Mouse (Mus musculus) hindbrain, embryonic 15.5 days (tissue): ENCODE measurements around the gene Trim41. TPM values are rescaled to one million over a fixed set of nuclear protein-coding genes. Genes with fewer than 3 reads are reported as not detected.
A peak's percentile ranks its signal among the peaks of the same experiment; 100 is the strongest.
"Not testable (repeated sequence)": the region's sequence is repeated elsewhere in the genome, so short reads cannot be mapped to it uniquely, and the experiment has no call there.

Experiments
- ATAC-seq: fragments of 200-750 bp; cut with Nextera tagmentation; 2 replicates; pipeline ENCODE4 v1.8.0; 2017; ENCODE audit warnings: low read depth, moderate number of reproducible peaks, moderate TSS enrichment; ENCODE audit not compliant: low FRiP score
- H3K27ac ChIP-seq: fragments of 300-500 bp; sonication (generic); replicated peaks from 2 replicates; pipeline ENCODE4 v1.5.1; 2015; ENCODE audit warnings: mild to moderate bottlenecking, inconsistent platforms
- H3K27me3 ChIP-seq: fragments of 300-500 bp; sonication (generic); 2 replicates; pipeline ENCODE4 v1.6.1; 2015; ENCODE audit warnings: control low read depth, inconsistent platforms
- H3K36me3 ChIP-seq: fragments of 300-500 bp; sonication (generic); 2 replicates; pipeline ENCODE4 v1.6.1; 2015; ENCODE audit warnings: control low read depth, inconsistent platforms
- H3K4me1 ChIP-seq: fragments of 300-500 bp; sonication (generic); replicated peaks from 2 replicates; pipeline ENCODE4 v1.6.1; 2015; ENCODE audit warnings: control low read depth, inconsistent platforms
- H3K4me2 ChIP-seq: fragments of 300-500 bp; sonication (generic); 2 replicates; pipeline ENCODE4 v1.6.1; 2015; ENCODE audit warnings: moderate library complexity, mild to moderate bottlenecking, inconsistent platforms
- H3K4me3 ChIP-seq: fragments of 300-500 bp; sonication (generic); 2 replicates; pipeline ENCODE4 v1.5.1; 2015; ENCODE audit warnings: mild to moderate bottlenecking, inconsistent platforms
- H3K9ac ChIP-seq: fragments of 300-500 bp; sonication (generic); 2 replicates; pipeline ENCODE4 v1.6.1; 2015; ENCODE audit warnings: inconsistent platforms
- H3K9me3 ChIP-seq: fragments of 300-500 bp; sonication (generic); 2 replicates; pipeline ENCODE4 v1.6.1; 2016; ENCODE audit warnings: control low read depth, inconsistent platforms
- WGBS: fragments of 180-500 bp; shearing (Covaris S2); methylation state at CpG from one replicate; pipeline ENCODE4 v1.1.7; 2015; 5-methylcytosine and 5-hydroxymethylcytosine counted together
- polyA plus RNA-seq: library from polyadenylated mRNA; unstranded; fragments of >200 nt; fragmentation: Nextera tagmentation; extraction: Ambion mirVana; gene quantifications from 2 replicates; pipeline ENCODE4 v1.2.1, GENCODE M21; 2015

The Trim41 gene
- polyA plus RNA-seq, 1 experiment from 2014 or later: 6.8 TPM

GRCm38 (mm10) chr11:48822768-48823512, 5.8 kb upstream of the Trim41 start:
- Histone ChIP-seq H3K27me3 (peaks cover 19% of the 10 kb centered on the region), H3K27ac (no peak overlapping the region), H3K9me3 (no peaks in the 10 kb centered on the region), H3K9ac (no peak overlapping the region), H3K36me3 (no peaks in the 10 kb centered on the region), H3K4me3 (peak overlapping the region; percentile 41), H3K4me1 (peaks cover 26% of the 10 kb centered on the region), H3K4me2 (peak overlapping the region; percentile 78)
- 34% methylated on average over 14 of the region's 14 CpGs for WGBS
- no peak for ATAC-seq

GRCm38 (mm10) chr11:48821299-48821698, 4.1 kb upstream of the Trim41 start:
- Histone ChIP-seq H3K4me1 (peaks cover 22% of the 10 kb centered on the region), H3K27me3 (peaks cover 19% of the 10 kb centered on the region)
- H3K36me3 ChIP-seq, H3K9me3 ChIP-seq, H3K9ac ChIP-seq, H3K4me2 ChIP-seq, H3K27ac ChIP-seq, ATAC-seq, H3K4me3 ChIP-seq: not testable (repeated sequence)
- WGBS: 85% methylated on average over 14 of the region's 14 CpGs

- ATAC-seq: no peak
- no peak overlapping the region for H3K27ac ChIP-seq
- no peak overlapping the region for H3K4me2 ChIP-seq
- peaks cover 19% of the 10 kb centered on the region for H3K27me3 ChIP-seq
- H3K9me3 ChIP-seq: no peaks in the 10 kb centered on the region
- H3K4me3 ChIP-seq: no peak overlapping the region
- H3K9ac ChIP-seq: no peak overlapping the region
- no peaks in the 10 kb centered on the region for H3K36me3 ChIP-seq
- H3K4me1 ChIP-seq: peaks cover 32% of the 10 kb centered on the region
Observed at GRCm38 (mm10) chr11:48820308-48820674, 3.1 kb upstream of the Trim41 start.

DNA sequence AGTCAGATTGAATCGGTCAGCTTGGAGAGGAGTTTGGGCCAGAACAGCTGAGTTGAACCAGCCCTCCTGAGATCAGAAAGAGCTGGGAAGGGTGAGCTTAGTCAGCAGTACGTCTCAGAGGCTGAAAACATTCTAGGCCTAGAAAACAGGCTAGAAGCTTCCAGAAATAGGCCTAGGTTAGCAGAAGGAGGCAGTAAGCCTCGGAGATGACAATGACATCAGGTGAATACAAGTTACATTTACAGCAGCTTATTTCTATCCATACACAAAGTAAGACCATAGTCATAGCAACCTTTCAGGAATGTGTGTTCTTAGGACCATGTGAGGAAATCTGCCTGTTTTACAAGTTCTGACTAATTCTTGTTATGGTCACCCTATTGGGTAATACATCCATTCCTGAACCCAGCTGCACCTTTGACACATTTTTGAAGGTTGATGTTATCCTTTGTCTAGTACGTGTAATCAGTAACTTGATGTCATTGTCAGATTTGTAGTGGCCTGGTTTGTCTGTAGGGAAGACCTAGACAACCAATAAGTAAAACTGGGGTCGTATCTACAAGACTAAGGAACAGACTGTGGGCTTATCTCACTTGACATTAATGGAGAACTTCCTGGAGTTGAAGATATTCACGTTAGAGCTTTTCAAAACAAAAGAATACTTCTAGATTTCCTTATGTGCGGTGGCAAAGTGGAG, 2.6 kb upstream of the Trim41 start:
- Histone ChIP-seq H3K9ac (no peak overlapping the region), H3K36me3 (no peaks in the 10 kb centered on the region; the same call in 1 of the 2 replicates), H3K27me3 (peaks cover 15% of the 10 kb centered on the region), H3K4me2 (no peak overlapping the region), H3K27ac (no peak overlapping the region), H3K4me3 (no peak overlapping the region), H3K9me3 (no peaks in the 10 kb centered on the region), H3K4me1 (peaks cover 35% of the 10 kb centered on the region)
- ATAC-seq: no peak
- WGBS: 83% methylated on average over 7 of the region's 7 CpGs

DNA sequence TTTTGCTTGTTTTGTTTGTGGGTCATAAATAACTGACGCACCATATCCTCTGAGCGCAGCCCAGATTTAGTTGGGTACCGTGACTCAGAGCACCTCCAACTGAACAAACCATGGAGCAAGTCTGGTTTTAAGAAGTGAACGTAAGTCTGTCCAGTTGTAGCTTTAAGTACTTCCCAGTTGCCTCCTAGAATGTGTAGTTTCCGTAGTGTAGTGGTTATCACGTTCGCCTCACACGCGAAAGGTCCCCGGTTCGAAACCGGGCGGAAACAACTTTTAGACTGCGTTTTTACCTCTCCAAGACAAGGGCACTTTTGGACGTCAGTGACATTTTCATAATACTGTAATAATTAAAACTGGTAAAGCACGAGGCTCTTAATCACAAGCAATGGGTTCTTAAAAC, 1.2 kb upstream of the Trim41 start:
- Histone ChIP-seq H3K9ac (peak overlapping the region; percentile 78; the same call in 1 of the 2 replicates), H3K9me3 (no peaks in the 10 kb centered on the region), H3K4me1 (peaks cover 36% of the 10 kb centered on the region), H3K27me3 (peaks cover 6% of the 10 kb centered on the region), H3K4me2 (peak overlapping the region; percentile 93), H3K36me3 (no peaks in the 10 kb centered on the region; the same call in 1 of the 2 replicates), H3K4me3 (peak overlapping the region; percentile 70), H3K27ac (peak overlapping the region; percentile 98)
- WGBS: under 1% methylated on average over 16 of the region's 16 CpGs
- no peak for ATAC-seq

DNA sequence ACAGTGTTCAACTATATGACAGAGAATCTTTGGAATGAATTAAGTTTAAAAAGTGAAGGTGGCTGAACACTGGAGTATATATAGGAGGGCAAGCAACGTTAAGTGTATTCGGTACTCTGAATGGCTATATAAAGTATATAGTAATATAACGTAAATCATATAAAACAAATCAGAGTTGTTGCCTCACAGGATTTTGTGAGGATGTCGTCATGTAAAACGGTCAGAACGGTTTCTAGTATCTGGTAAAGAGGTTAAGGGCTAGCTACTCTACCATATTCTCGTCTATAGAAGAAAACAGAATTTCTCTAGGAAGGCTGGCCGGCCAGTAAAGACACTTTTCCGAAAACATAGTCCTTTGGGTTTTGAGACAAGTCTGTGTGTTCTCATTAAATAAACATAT, 641 bp upstream of the Trim41 start:
- peak overlapping the region; percentile 78 for H3K9ac ChIP-seq
- no peak for ATAC-seq
- peaks cover 5% of the 10 kb centered on the region for H3K27me3 ChIP-seq
- H3K4me1 ChIP-seq: peaks cover 37% of the 10 kb centered on the region
- no peaks in the 10 kb centered on the region; the same call in 1 of the 2 replicates for H3K36me3 ChIP-seq
- no peaks in the 10 kb centered on the region for H3K9me3 ChIP-seq
- 8% methylated on average over 9 of the region's 9 CpGs for WGBS
- peak overlapping the region; percentile 93 for H3K4me2 ChIP-seq
- H3K4me3 ChIP-seq: peak overlapping the region; percentile 70
- peak overlapping the region; percentile 98 for H3K27ac ChIP-seq

DNA sequence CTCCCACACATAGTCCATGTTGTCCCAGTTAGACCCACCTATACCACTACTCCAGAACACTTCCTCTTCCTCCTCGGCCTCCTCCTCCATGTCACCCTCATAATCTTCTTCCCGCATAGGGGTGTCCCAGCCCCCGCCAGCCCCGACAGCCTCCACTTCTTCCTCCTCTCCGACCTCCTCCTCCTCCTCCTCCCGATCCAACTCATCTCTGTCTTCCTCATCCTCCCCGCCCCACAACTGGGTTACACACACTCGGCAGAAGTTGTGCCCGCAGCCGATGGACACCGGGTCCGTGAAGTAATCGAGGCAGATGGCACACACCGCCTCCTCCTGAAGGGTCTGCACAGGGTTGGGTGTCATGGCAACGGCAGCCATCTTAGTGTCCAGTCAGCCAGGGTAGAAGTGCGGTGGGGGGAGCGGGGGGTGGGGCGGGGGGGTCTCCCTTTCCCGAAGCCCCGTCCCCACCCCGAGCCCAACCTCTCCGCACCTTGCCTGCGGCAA, 822 bp downstream of the Trim41 start:
- Histone ChIP-seq H3K9me3 (no peaks in the 10 kb centered on the region), H3K27ac (peak overlapping the region; percentile 98), H3K27me3 (no peaks in the 10 kb centered on the region), H3K9ac (peak overlapping the region; percentile 79), H3K36me3 (peaks cover 8% of the 10 kb centered on the region), H3K4me2 (peak overlapping the region; percentile 93), H3K4me3 (peak overlapping the region; percentile 70), H3K4me1 (peaks cover 34% of the 10 kb centered on the region)
- 3% methylated on average over 16 of the region's 23 CpGs for WGBS
- peak; percentile 63 for ATAC-seq

DNA sequence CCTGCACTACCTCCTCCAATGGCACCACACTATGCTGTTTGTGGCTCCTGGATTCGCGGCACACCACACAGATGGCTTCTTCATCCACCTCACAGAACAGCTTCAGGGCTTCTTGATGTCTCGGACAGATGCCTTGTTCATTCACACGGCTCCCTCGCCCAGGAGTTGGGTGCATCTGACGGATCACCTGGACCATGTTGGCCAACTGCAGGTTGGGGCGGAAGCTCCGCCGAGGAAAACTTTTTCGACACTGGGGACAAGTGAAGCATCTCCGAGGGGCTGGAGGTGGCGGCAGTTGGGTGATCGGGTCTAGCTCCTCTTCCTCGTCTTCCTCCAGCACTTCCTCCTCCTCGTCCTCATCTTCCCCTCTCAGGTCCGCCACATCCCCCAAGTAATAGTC, 1.3 kb downstream of the Trim41 start:
- no peak for ATAC-seq
- Histone ChIP-seq H3K4me1 (peaks cover 34% of the 10 kb centered on the region), H3K9me3 (no peaks in the 10 kb centered on the region), H3K4me2 (peak overlapping the region; percentile 93), H3K27me3 (no peaks in the 10 kb centered on the region), H3K36me3 (peaks cover 8% of the 10 kb centered on the region), H3K9ac (peak overlapping the region; percentile 79), H3K4me3 (peak overlapping the region; percentile 70), H3K27ac (no peak overlapping the region; the same call in 1 of the 2 replicates)
- WGBS: 74% methylated on average over 16 of the region's 16 CpGs

GRCm38 (mm10) chr11:48813782-48814181, 3.4 kb downstream of the Trim41 start:
- Histone ChIP-seq H3K4me3 (no peak overlapping the region), H3K4me2 (no peak overlapping the region), H3K27ac (no peak overlapping the region), H3K36me3 (peaks cover 16% of the 10 kb centered on the region), H3K9ac (no peak overlapping the region), H3K4me1 (peaks cover 33% of the 10 kb centered on the region), H3K27me3 (no peaks in the 10 kb centered on the region), H3K9me3 (no peaks in the 10 kb centered on the region)
- no peak for ATAC-seq

DNA sequence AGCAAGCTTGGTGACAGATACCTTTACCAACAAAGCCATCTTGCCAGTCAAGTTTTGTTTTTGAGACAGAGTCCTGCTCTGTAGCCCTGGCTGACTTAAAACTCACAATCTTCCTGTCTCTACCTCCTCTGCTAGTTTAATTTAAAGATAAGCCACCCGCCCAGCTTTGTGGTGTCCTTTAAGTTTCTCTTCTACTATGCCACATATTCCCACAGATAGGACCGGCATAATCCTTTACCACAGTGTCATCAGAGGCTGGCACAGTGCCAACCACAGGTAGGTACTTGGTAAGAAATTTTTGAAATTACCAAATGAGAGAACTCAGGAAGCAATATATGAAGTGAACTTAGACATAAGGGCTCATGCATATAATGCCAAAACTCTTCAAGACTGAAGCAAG, 7.0 kb downstream of the Trim41 start:
- Histone ChIP-seq H3K4me2 (no peak overlapping the region), H3K4me3 (no peak overlapping the region), H3K9me3 (no peaks in the 10 kb centered on the region), H3K36me3 (peaks cover 53% of the 10 kb centered on the region), H3K4me1 (peaks cover 21% of the 10 kb centered on the region), H3K27ac (no peak overlapping the region), H3K9ac (no peak overlapping the region), H3K27me3 (no peaks in the 10 kb centered on the region)
- no peak for ATAC-seq
- WGBS: 89% methylated on average over 2 of the region's 2 CpGs

DNA sequence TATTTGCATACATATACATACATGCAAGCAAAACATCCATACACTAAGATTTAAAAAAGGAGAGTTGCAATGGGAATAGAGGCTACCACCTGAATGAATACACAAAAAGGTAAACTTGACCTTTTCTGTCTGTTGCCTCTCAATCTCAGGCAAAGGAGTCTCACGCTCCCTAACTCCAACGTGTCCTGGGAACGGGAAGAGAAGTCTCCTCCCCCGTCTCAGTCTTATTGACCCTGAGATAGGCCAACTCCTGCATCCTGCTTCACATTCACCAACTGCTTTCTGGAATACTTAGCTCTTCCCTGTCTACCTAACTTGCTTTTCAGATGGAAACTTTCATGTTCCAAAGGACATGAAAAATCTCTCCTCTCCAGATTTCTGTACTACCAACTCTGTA, 7.7 kb downstream of the Trim41 start:
- Histone ChIP-seq H3K27me3 (no peaks in the 10 kb centered on the region), H3K4me1 (peaks cover 14% of the 10 kb centered on the region), H3K36me3 (peaks cover 60% of the 10 kb centered on the region), H3K27ac (no peak overlapping the region), H3K9me3 (no peaks in the 10 kb centered on the region), H3K9ac (no peak overlapping the region), H3K4me3 (no peak overlapping the region), H3K4me2 (no peak overlapping the region)
- no peak for ATAC-seq
- 70% methylated on average over 4 of the region's 4 CpGs for WGBS

DNA sequence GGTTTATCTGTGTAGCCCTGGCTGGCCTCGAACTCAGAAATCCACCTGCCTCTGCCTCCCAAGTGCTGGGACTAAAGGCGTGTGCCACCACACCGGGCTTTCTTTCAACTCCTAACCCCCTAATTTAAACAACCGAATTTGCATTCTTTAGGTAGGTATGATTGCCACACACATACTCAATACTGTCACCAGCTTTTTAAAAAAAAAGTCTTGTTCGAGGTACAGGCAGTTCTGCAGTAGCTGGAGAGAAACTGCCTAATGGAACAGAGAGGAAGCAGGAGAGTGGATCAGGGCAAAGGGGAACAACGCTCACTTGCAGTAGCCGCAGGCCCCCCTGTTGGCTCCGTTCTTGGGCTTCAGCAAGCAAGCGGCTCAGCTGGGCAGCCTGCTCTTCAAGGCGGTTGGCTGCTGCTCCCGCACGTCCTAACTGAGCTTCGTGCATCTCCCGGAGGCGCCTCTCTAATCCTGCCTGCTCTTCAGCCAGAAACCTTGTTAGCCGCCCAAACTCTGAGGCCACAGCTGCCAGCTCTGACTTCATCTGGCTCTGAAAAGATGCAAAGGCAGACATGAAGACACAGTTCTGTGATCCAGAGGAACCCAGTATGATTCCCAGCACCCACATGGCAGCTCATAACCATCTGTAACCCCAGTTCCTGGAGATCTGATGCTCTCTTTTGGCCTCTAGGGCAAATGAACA, 8.3 kb downstream of the Trim41 start:
- no peaks in the 10 kb centered on the region for H3K27me3 ChIP-seq
- H3K27ac ChIP-seq: no peak overlapping the region
- H3K4me3 ChIP-seq: no peak overlapping the region
- no peak for ATAC-seq
- WGBS: 77% methylated on average over 16 of the region's 16 CpGs
- H3K4me1 ChIP-seq: peaks cover 9% of the 10 kb centered on the region
- H3K9ac ChIP-seq: no peak overlapping the region
- H3K9me3 ChIP-seq: no peaks in the 10 kb centered on the region
- H3K4me2 ChIP-seq: no peak overlapping the region
- peaks cover 65% of the 10 kb centered on the region for H3K36me3 ChIP-seq
